Mouse (Mus musculus) CH12.LX (cell line): ENCODE data around the gene Psma7. TPM values are rescaled to one million over a fixed set of nuclear protein-coding genes. Genes with fewer than 3 reads are reported as not detected.

Experiments
- DNase-seq: peaks from one replicate; pipeline ENCODE4 v3.0.0-alpha.2; 2013; ENCODE audit errors: extremely low read depth
- H3K27ac ChIP-seq: 2 replicates; pipeline ENCODE4 v1.5.1; 2012; ENCODE audit warnings: low read depth, mild to moderate bottlenecking, control low read depth, moderate library complexity; ENCODE audit not compliant: insufficient read depth
- H3K27me3 ChIP-seq: replicated peaks from 2 replicates; pipeline ENCODE3; 2012; ENCODE audit warnings: inconsistent platforms
- H3K36me3 ChIP-seq, 2 experiments: replicated peaks in 1 of 2; 2 replicates each; pipeline versions ENCODE3 to v1.6.1; 2012; ENCODE audit warnings: inconsistent platforms in 1 of 2, low read length in 1 of 2, mild to moderate bottlenecking in 1 of 2, mixed read lengths in 1 of 2, moderate library complexity in 1 of 2; ENCODE audit not compliant: control insufficient read depth in 1 of 2, insufficient read depth in 1 of 2
- H3K4me1 ChIP-seq, 2 experiments: 2 replicates each; pipeline ENCODE4 v1.6.1; 2012; ENCODE audit warnings: inconsistent platforms in 1 of 2, moderate library complexity in 1 of 2; ENCODE audit not compliant: insufficient read depth in 2 of 2, control insufficient read depth in 1 of 2
- H3K4me2 ChIP-seq: 2 replicates; pipeline ENCODE4 v1.6.1; 2012; ENCODE audit warnings: low read depth, mild to moderate bottlenecking, control low read depth; ENCODE audit not compliant: poor library complexity, insufficient read depth, severe bottlenecking
- H3K4me3 ChIP-seq, 3 experiments: fragments of 150-350 bp in 1 of 3; sonication (generic) in 1 of 3; replicated peaks in 1 of 3; 2 replicates each; pipeline versions ENCODE3 to v1.5.1; 2011 to 2012; ENCODE audit warnings: low read depth in 2 of 3, low read length in 2 of 3, mild to moderate bottlenecking in 2 of 3, moderate library complexity in 2 of 3, control low read depth in 1 of 3, improper control_type of control experiment in 1 of 3, inconsistent platforms in 1 of 3, mixed read lengths in 1 of 3; ENCODE audit not compliant: poor library complexity in 1 of 3
- H3K79me2 ChIP-seq: replicated peaks from 2 replicates; pipeline ENCODE4 v1.6.1; 2012; ENCODE audit warnings: mild to moderate bottlenecking, moderate library complexity; ENCODE audit not compliant: control insufficient read depth, poor library complexity, insufficient read depth, severe bottlenecking; ENCODE audit errors: extremely low read depth
- H3K9ac ChIP-seq: 2 replicates; pipeline ENCODE4 v1.6.1; 2012; ENCODE audit warnings: low read depth, mild to moderate bottlenecking, control low read depth, moderate library complexity; ENCODE audit not compliant: insufficient read depth
- H3K9me3 ChIP-seq: replicated peaks from 2 replicates; pipeline ENCODE3; 2012; ENCODE audit warnings: low read length, inconsistent platforms, mixed read lengths
- BHLHE40 ChIP-seq: IDR thresholded peaks from 2 replicates; pipeline ENCODE4 v1.6.1; 2011; ENCODE audit warnings: mild to moderate bottlenecking, low read depth, low read length, improper control_type of control experiment
- CHD1 ChIP-seq: IDR thresholded peaks from 2 replicates; pipeline ENCODE4 v1.6.1; 2012; ENCODE audit warnings: low read depth, low read length, improper control_type of control experiment, inconsistent platforms
- CTCF ChIP-seq, 2 experiments: IDR thresholded peaks in 1 of 2; conservative IDR thresholded peaks in 1 of 2; 2 replicates each; pipeline ENCODE4 v1.5.1; 2011 to 2012; ENCODE audit warnings: low read depth in 2 of 2, low read length in 2 of 2, improper control_type of control experiment in 1 of 2, inconsistent platforms in 1 of 2, mild to moderate bottlenecking in 1 of 2, moderate library complexity in 1 of 2
- E2F4 ChIP-seq: IDR thresholded peaks from 2 replicates; pipeline ENCODE4 v1.6.1; 2011; ENCODE audit warnings: low read depth, low read length, improper control_type of control experiment; ENCODE audit not compliant: insufficient replicate concordance
- EP300 ChIP-seq: IDR thresholded peaks from 2 replicates; pipeline ENCODE4 v1.6.1; 2011; ENCODE audit warnings: low read length, improper control_type of control experiment
- ETS1 ChIP-seq: conservative IDR thresholded peaks from 2 replicates; pipeline ENCODE4 v1.6.1; 2012; ENCODE audit warnings: low read depth, mild to moderate bottlenecking, inconsistent platforms, low read length, improper control_type of control experiment, moderate library complexity
- JUN ChIP-seq: IDR thresholded peaks from 2 replicates; pipeline ENCODE4 v1.6.1; 2011; ENCODE audit warnings: low read depth, mild to moderate bottlenecking, low read length, improper control_type of control experiment, moderate library complexity; ENCODE audit not compliant: insufficient read depth
- KAT2A ChIP-seq: IDR thresholded peaks from 2 replicates; pipeline ENCODE4 v1.6.1; 2012; ENCODE audit warnings: low read length, improper control_type of control experiment, inconsistent platforms; ENCODE audit not compliant: insufficient replicate concordance
- MAFK ChIP-seq: IDR thresholded peaks from 2 replicates; pipeline ENCODE4 v1.6.1; 2011; ENCODE audit warnings: low read length, improper control_type of control experiment; ENCODE audit not compliant: insufficient replicate concordance
- MAX ChIP-seq: IDR thresholded peaks from 2 replicates; pipeline ENCODE4 v1.6.1; 2011; ENCODE audit warnings: low read length, improper control_type of control experiment
- MXI1 ChIP-seq: IDR thresholded peaks from 2 replicates; pipeline ENCODE4 v1.6.1; 2011; ENCODE audit warnings: mild to moderate bottlenecking, low read depth, low read length, improper control_type of control experiment
- MYC ChIP-seq: IDR thresholded peaks from 2 replicates; pipeline ENCODE4 v1.6.1; 2011; ENCODE audit warnings: low read depth, mild to moderate bottlenecking, improper control_type of control experiment, low read length
- NRF1 ChIP-seq: IDR thresholded peaks from 2 replicates; pipeline ENCODE4 v1.6.1; 2014; ENCODE audit warnings: low read depth, mild to moderate bottlenecking, inconsistent platforms, low read length, improper control_type of control experiment, moderate library complexity
- PAX5 ChIP-seq: IDR thresholded peaks from 2 replicates; pipeline ENCODE4 v1.6.1; 2012; ENCODE audit warnings: low read length, inconsistent platforms, mixed read lengths
- POLR2AphosphoS2 ChIP-seq: IDR thresholded peaks from 2 replicates; pipeline ENCODE4 v1.6.1; 2011; ENCODE audit warnings: low read depth, low read length, improper control_type of control experiment
- SIN3A ChIP-seq: IDR thresholded peaks from 2 replicates; pipeline ENCODE4 v1.6.1; 2012; ENCODE audit warnings: low read length, improper control_type of control experiment, inconsistent platforms
- SMC3 ChIP-seq: IDR thresholded peaks from 2 replicates; pipeline ENCODE4 v1.6.1; 2011; ENCODE audit warnings: low read depth, low read length, improper control_type of control experiment
- USF1 ChIP-seq: IDR thresholded peaks from 2 replicates; pipeline ENCODE4 v1.6.1; 2014; ENCODE audit warnings: low read depth, mild to moderate bottlenecking, inconsistent platforms, low read length, improper control_type of control experiment
- USF2 ChIP-seq: conservative IDR thresholded peaks from 2 replicates; pipeline ENCODE4 v1.6.1; 2011; ENCODE audit warnings: low read depth, low read length, improper control_type of control experiment
- ZKSCAN1 ChIP-seq: IDR thresholded peaks from 2 replicates; pipeline ENCODE4 v1.6.1; 2012; ENCODE audit warnings: low read depth, inconsistent platforms, low read length, improper control_type of control experiment, borderline replicate concordance
- ZMIZ1 ChIP-seq: IDR thresholded peaks from 2 replicates; pipeline ENCODE4 v1.6.1; 2012; ENCODE audit warnings: low read depth, mild to moderate bottlenecking, inconsistent platforms, low read length, improper control_type of control experiment
- ZNF384 ChIP-seq: IDR thresholded peaks from 2 replicates; pipeline ENCODE4 v1.6.1; 2012; ENCODE audit warnings: low read depth, low read length, improper control_type of control experiment, inconsistent platforms
- dilution Hi-C: fragments of 300-500 bp; cut with MboI; formaldehyde crosslinking; loops from 2 replicates; pipeline ENCODE4 v1.14.3; 2020; ENCODE audit warnings: low sequenced_read_pairs; ENCODE audit not compliant: extremely low pct_unique_long_range_greater_than_20kb, extremely low pct_ligation_motif_present
- in situ Hi-C: fragments of 300-500 bp; cut with MboI; formaldehyde crosslinking; loops from 3 replicates; pipeline ENCODE4 v1.14.3; 2019; ENCODE audit warnings: low sequenced_read_pairs, low pct_ligation_motif_present, low pct_unique_long_range_greater_than_20kb, mixed read lengths
- polyA plus RNA-seq: library from polyadenylated mRNA; unstranded; fragments of >175 nt; gene quantifications from 2 replicates; pipeline ENCODE4 v1.2.1, GENCODE M21; 2012; ENCODE audit warnings: low read depth; ENCODE audit not compliant: insufficient read length
- total RNA-seq, 2 experiments: library from RNA; depleted of rRNA; stranded (reverse); fragments of 300-350 nt in 1 of 2; fragments of >200 nt in 1 of 2; gene quantifications; 2 replicates each; pipeline ENCODE4 v1.2.3; 2012 to 2014

Gene Psma7
- total and polyA plus RNA-seq, 3 experiments: 443 to 569 (median 466) TPM

DNA sequence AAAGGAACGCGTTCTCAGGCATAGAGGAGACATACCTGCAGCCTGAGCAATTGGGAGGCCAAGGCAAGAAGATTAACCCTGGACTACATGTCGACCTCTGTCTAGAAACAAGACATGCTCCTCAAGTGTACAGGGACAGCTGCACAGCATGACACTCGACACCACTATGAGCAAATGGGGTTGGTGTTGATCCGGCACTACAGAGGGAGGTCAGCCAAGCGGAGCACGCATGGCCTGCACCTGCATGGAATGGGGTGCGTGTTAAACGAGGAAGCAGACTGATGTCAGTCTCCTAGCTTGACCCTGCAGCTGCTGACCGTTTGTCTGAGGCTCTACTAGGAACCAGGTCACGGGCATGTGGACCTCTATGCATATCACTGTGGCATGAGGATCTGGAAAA lies 48.1 kb upstream of the Psma7 start:
- Histone ChIP-seq H3K27ac (no peak overlapping the region), H3K79me2 (no peaks in the 10 kb centered on the region), H3K4me2 (no peak overlapping the region), H3K36me3 (peaks cover 15 to 19% of the 10 kb centered on the region in 2 experiments), H3K4me3 (no peak overlapping the region), H3K27me3 (peaks cover 18% of the 10 kb centered on the region), H3K9me3 (peaks cover 4% of the 10 kb centered on the region), H3K4me1 (peaks cover 5 to 17% of the 10 kb centered on the region in 2 experiments), H3K9ac (no peak overlapping the region)
- TF ChIP-seq CHD1: no peak
- TF ChIP-seq MAX: 0 out of 2 replicates have a peak, but pooled peaks have one; percentile 12
- no peak for TF ChIP-seq SMC3
- TF ChIP-seq NRF1: no peak
- TF ChIP-seq SIN3A: no peak
- peak; percentile 35; the same call in 1 of the 2 replicates for TF ChIP-seq BHLHE40
- in situ Hi-C loops (no loop called here), dilution Hi-C loops (no loop called here)
- peak; percentile 25 for DNase-seq

DNA sequence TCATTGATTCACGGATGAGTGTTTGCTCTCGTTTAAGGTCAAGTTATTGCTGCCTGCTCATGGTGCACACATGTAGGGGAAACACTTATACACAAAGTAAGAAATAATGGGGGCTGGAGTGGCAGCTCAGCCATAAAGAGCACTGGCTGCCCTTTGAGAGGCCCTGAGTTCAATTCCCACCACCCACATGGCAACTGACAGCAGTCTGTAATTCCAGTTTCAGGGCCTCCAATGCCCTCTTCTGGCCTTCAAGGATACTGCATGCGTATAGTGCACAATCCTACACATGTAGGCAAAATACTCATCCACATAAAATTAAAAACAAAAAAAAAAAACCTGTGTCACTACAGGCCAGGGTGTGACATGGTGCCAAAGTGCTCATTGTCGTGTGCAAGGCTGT lies 45.2 kb upstream of the Psma7 start:
- peaks cover 5 to 26% of the 10 kb centered on the region in 2 experiments for H3K4me1 ChIP-seq
- peaks cover 4% of the 10 kb centered on the region for H3K9me3 ChIP-seq
- peaks cover 8% of the 10 kb centered on the region for H3K27me3 ChIP-seq
- no peak overlapping the region for H3K4me3 ChIP-seq
- H3K79me2 ChIP-seq: no peaks in the 10 kb centered on the region
- dilution Hi-C loops: no loop called here
- H3K27ac ChIP-seq: no peak overlapping the region
- no peak for DNase-seq
- no peak overlapping the region for H3K4me2 ChIP-seq
- H3K9ac ChIP-seq: no peak overlapping the region
- peaks cover 31 to 45% of the 10 kb centered on the region in 2 experiments for H3K36me3 ChIP-seq
- TF ChIP-seq MAFK (no peak), CTCF (conservative IDR thresholded peaks at IDR 0.05 in 1 of 2, IDR thresholded peaks at IDR 0.05 in 1 of 2; ENCODE audit: low read depth in 2 of 2, low read length in 2 of 2) (peak; percentile 21 to 23; a peak in 1 of 4 replicates)
- TF ChIP-seq, all 38 proteins: peak for 1
- in situ Hi-C loops: no loop called here

DNA sequence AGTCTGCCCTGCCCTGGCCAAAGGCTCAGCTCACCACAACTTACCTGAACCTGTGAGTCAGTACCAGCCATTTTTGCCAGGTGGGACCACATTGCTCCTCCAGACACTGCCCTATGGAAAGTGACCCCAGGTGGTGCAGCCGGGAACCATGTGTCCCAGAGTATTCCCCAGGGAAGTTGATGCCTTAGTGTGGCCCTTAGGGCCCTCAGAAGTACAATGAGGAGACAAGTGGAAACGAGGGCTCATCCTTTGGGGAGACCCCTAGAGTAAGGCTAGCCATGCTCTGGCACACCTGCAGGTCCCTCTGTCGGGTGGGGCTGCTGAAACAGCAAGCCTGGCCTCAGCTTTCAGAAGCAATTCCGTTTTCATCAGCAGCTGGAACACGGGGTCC lies 44.4 kb upstream of the Psma7 start:
- Histone ChIP-seq H3K4me2 (no peak overlapping the region), H3K36me3 (peaks cover 39 to 53% of the 10 kb centered on the region in 2 experiments), H3K9me3 (peaks cover 4% of the 10 kb centered on the region), H3K9ac (no peak overlapping the region), H3K27ac (no peak overlapping the region), H3K79me2 (no peaks in the 10 kb centered on the region), H3K4me3 (no peak overlapping the region), H3K4me1 (peaks cover 5 to 34% of the 10 kb centered on the region in 2 experiments), H3K27me3 (peaks cover 8% of the 10 kb centered on the region)
- DNase-seq: no peak
- in situ Hi-C loops (no loop called here), dilution Hi-C loops (no loop called here)
- TF ChIP-seq SIN3A: no peak
- TF ChIP-seq USF2: no peak
- TF ChIP-seq KAT2A: no peak
- TF ChIP-seq E2F4: no peak
- no peak for TF ChIP-seq ZNF384
- no peak for TF ChIP-seq PAX5
- no peak for TF ChIP-seq POLR2AphosphoS2
- TF ChIP-seq ZKSCAN1: no peak
- TF ChIP-seq MYC: no peak
- TF ChIP-seq ETS1: no peak
- TF ChIP-seq CHD1: no peak
- no peak for TF ChIP-seq CTCF (conservative IDR thresholded peaks at IDR 0.05 in 1 of 2, IDR thresholded peaks at IDR 0.05 in 1 of 2; ENCODE audit: low read depth in 2 of 2, low read length in 2 of 2)
- no peak for TF ChIP-seq EP300
- no peak for TF ChIP-seq MXI1
- TF ChIP-seq ZMIZ1: no peak
- TF ChIP-seq JUN: no peak
- TF ChIP-seq USF1: no peak
